Mouse (Mus musculus) urinary bladder, postnatal 25 days (tissue): ENCODE results near the gene Nthl1.
"Not testable (repeated sequence)": the region's sequence is repeated elsewhere in the genome, so short reads cannot be mapped to it uniquely, and the experiment has no call there.

ENCODE experiments used
- DNase-seq: peaks from one replicate; pipeline ENCODE4 v3.0.0; 2022; ENCODE audit warnings: low spot score

The Nthl1 gene

GRCm38 (mm10) chr17:24650070-24650616 lies 17.7 kb downstream of the Nthl1 start, which contains the start of gene Slc9a3r2:
Gene Slc9a3r2 (minus strand): TSS chr17:24650327.
- DNase-seq = peak; percentile 48

DNA sequence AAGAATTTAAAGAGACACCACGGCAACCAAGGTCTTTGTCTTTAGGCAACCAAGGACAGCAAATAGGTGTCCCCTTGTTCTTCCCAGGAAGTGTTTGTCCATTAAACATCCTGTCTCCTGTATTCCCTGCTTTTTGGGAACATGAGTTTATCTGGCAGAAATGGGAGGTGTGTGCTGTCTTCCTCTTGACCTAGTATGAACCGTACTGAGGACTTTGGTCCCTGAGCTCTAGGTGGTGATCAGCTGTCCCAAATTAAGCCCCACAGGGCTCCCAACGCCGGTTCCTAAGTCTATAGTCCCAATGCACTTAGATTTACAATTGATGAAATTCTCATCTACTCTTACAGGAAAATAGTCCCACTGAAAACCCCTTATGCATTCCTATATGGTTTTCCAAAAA lies 18.3 kb downstream of the Nthl1 start:
- DNase-seq = no peak

DNA sequence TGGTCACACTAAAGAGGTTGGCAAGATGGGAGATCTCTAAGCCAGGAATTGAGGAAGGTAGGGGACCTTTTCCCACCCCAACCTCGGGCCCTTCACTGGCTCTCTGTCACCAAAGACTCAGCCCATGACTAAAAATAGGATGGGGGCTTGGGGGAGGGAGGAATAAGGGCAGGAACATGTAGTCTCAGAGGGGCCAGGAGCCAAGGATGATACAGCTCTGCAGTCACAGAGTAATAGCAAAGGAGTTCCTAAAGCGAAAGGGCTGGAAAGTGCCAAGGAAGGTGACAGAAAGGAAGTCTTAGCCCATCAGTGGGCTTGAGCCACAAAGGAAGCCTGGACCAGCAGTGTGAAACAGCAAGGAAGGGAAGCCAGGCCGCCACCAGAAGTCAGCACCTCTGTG lies 19.4 kb downstream of the Nthl1 start:
- no peak for DNase-seq

DNA sequence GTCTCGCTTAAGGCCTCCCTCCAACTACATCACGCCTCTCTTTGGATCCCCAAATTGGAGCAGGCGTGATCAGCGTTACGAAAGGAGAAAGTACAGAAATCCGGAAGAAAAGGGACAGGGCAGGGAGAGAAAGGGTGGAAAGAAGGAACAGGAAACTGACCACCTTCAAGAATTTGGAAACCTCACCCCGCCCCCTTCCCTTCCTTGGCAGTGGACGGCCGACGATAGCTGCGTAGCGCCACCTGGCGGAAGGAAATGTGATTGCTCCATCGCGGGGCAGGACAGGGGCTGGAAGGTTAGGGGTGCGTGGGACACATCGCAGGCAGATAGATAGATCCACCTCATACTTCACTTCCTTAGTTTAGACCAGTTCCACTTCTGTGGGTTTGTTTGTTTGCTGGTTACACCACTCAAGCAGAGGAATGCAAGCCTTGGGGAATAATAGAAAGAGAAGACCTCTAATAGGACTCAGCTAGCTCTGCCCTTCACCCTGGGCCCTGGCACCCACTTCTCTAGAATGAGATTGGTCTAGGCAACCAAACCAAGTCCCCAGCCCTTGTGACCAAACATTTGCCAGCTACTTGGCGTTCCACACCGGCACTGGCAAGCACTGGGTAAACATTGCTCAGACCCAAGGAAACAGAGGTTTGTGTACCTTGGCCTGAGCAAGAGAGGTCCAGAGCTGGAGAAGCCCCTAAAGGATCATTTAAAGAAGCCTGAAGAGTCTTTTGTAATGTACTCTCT lies 21.7 kb downstream of the Nthl1 start:
- peak; percentile 77 for DNase-seq

GRCm38 (mm10) chr17:24654969-24655368 lies 22.5 kb downstream of the Nthl1 start:
- DNase-seq = no peak

DNA sequence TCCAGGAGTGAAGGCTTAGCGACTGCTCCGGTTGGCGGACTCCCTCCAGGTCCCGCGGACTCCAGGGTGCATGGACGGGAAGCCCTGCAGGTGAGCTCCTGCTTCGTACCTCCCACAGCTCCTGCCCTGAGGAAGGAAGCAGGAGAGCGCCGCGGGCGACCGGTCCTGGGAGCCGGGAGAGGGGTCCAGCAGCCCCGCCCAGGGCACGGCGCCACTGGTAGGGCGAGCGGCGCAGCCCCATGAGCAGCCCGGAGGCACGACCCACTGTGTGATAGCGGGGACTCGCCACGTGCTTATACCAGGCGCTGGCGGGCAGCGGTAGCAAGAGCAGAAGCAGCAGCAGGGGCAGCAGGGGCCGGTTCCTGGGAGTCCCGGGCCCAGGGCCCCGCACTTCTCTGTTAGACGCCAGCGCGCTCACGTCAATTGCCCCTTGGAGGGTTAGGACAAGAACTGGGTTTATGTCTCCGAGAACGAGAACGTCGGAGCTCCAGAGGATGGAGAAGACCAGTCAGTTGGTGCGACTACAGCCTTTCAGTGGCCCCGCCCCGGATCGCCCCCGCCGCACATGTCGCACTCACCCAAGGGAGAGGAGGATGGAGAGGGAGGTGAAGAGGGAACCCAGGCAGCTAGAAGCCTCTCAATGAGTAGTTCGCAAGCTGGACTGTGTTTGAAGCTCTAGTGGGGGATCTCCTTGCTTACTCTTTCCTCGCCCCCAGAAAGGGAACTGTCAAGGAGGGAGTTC lies 25.7 kb downstream of the Nthl1 start, which contains the start of gene Npw:
Gene Npw, minus strand, starts transcription at position 441 of the 742 bp plus-strand sequence.
- no peak for DNase-seq

GRCm38 (mm10) chr17:24667011-24667410 lies 34.5 kb downstream of the Nthl1 start:
- not testable (repeated sequence) for DNase-seq

GRCm38 (mm10) chr17:24667416-24667815 lies 34.9 kb downstream of the Nthl1 start:
- DNase-seq = peak; percentile 55

DNA sequence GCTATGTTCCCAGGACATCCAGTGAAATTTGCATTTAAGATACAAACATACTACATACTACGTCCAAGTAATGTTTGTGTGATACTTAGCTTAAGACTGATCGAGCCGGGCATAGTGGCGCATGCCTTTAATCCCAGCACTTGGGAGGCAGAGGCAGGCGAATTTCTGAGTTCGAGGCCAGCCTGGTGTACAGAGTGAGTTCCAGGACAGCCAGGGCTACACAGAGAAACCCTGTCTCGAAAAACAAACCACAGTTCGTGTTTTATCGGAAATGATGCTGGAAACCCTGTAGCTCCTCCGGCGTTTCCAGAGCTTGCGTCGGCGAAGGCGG lies 36.7 kb downstream of the Nthl1 start:
- not testable (repeated sequence) for DNase-seq

DNA sequence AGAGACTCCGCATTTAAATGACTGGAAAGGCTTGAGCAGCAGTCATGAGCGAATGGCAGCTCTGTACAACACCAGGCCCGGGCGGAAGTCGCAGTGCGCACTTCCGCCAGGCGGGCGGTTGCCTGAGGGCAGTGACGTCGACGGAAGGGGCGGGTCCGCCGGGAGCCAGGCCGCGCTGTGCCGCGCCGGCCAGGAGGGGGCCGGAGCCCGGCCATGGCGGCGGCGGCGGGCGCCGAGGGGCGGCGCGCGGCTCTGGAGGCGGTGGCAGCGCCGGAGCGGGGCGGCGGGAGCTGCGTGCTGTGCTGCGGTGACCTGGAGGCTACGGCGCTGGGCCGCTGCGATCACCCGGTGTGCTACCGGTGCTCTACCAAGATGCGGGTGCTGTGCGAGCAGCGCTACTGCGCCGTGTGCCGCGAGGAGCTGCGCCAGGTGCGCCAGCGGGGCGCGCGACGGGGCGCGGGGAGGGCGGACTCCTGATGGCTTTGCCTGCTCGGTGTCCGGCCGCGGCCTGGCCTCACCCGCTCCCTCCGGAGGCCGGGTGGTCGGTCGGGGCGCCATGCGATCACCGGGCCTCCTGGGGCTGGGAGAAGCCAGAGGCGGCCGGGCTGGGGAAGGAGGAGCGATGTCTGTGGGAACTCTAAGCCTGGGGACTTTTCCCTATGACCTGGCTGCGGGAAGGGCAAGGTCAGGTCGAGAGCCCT lies 37.2 kb downstream of the Nthl1 start, which contains the start of gene Zfp598:
Gene Zfp598, plus strand, starts transcription at position 143 of the 701 bp plus-strand sequence.
- DNase-seq = peak; percentile 96

- DNase-seq = no peak
Measured at GRCm38 (mm10) chr17:24670246-24670844, 37.9 kb downstream of the Nthl1 start.

GRCm38 (mm10) chr17:24671346-24671745 lies 38.9 kb downstream of the Nthl1 start:
- no peak for DNase-seq

- DNase-seq = no peak
Measured at GRCm38 (mm10) chr17:24672141-24672540, 39.7 kb downstream of the Nthl1 start.

GRCm38 (mm10) chr17:24674277-24674676 lies 41.8 kb downstream of the Nthl1 start:
- no peak for DNase-seq

DNA sequence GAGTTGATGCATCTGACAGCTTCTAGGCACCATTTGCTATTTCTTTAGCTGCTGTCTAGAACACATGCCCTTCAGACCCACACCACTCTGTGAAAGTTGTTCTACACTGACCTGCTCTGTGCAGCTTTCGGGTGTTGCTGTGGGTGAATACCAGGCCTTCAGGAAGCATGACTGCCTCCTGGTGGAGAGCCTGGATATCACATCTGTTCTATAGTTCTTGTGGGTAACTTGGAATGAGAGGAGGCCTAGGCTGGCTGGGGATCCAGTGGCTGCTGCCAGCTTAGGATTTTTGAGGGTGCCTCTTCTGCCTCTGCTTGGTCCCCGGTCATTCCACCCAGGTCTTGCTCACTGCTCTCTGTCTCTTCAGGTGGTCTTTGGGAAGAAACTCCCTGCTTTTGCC lies 43.7 kb downstream of the Nthl1 start:
- peak; percentile 60 for DNase-seq

DNA sequence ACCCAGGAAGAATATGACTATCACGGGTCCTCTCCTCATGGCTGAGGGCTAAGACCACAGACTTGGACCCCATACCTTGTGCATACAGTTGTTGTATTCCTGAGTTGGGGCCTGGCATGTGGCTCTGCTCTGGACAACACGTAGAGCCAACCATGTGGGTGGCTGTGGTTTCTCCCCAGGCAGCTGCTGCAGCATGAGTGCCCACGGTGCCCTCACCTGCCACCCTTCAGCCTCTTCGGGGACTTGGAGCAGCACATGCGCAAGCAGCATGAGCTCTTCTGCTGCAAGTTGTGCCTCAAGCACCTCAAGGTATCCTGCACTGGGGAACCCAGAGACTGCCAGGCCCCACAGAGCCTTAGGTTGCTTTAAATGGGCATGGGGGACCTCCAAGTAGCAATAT lies 44.4 kb downstream of the Nthl1 start:
- no peak for DNase-seq

DNA sequence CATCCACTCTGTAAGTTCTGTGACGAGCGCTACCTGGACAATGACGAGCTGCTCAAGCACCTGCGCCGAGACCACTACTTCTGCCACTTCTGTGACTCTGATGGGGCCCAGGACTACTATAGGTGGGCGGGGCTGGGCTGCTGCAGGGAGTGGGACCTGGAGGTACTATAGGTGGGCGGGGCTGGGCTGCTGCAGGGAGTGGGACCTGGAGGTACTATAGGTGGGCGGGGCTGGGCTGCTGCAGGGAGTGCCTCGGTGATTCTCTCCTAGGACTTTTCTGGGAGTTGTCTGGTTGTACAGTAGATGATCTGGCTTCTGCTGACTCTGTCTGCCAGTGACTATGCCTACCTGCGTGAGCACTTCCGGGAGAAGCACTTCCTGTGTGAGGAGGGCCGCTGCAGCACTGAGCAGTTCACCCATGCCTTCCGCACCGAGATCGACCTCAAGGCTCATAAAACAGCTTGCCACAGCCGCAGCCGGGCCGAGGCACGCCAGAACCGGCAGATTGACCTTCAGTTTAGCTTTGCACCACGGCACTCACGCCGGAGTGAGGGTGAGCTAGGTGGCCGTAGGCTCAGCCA lies 45.1 kb downstream of the Nthl1 start:
- no peak for DNase-seq

DNA sequence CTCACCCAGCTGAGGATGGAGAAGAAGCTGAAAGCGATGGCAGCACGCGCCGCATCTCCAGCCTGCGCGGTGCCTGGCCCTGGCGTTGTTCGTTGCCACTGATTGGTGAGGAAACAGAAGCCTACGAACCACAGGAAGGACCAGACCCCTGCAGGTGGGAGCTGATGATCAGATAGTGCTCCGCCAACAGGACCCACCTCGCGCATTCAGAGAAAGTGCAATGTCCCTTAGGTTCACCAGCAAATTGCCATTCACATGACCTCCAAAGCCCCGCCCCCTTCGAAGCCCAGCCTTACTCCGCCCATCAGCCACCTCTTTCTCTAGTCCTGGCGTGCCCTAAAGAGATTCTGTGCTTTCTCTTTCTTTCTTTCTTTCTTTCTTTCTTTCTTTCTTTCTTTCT lies 54.0 kb downstream of the Nthl1 start:
- DNase-seq = no peak

DNA sequence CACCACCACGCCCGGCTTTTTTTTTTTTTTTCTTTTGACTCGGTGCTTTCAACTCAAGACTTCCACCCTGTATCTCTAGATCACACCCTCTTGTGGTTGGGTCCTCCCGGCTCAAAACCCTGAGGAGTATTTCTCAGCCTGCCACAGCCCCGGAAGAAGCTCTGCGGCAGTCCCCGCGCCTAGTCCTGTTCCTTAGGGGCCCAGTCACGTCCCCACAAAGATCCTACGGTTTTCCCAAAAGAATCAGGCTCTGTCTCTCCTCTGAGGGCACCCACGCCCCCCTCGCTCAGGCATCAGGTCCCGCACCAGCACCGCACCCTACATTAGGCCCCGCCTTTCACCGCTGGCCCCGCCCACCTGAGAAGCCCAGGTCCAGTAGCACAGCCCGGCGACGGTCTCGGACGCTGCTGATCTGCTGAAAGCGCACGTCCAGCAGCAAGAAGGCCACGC lies 54.7 kb downstream of the Nthl1 start:
- peak; percentile 52 for DNase-seq

GRCm38 (mm10) chr17:24687599-24687998 lies 55.1 kb downstream of the Nthl1 start:
- no peak for DNase-seq
